Mouse (Mus musculus): Measurements from ENCODE around the gene 5530401A14Rik.

Gene 5530401A14Rik

GRCm38 (mm10) chr11:81940988-81941387 is 80.5 kb downstream of the 5530401A14Rik start:
- DNase-seq = no peak

GRCm38 (mm10) chr11:81942167-81942566 is 81.7 kb downstream of the 5530401A14Rik start:
- no peak for DNase-seq
